Mouse (Mus musculus) heart, embryonic 16.5 days (tissue): ENCODE results near the gene Adgrg2. TPM values are rescaled to one million over a fixed set of nuclear protein-coding genes. Genes with fewer than 3 reads are reported as not detected.
A peak's percentile ranks its signal among the peaks of the same experiment; 100 is the strongest.

Experiments used
- ATAC-seq: fragments of 200-750 bp; cut with Nextera tagmentation; replicated peaks from 2 replicates; pipeline ENCODE4 v1.8.0; 2017; ENCODE audit warnings: moderate number of reproducible peaks; ENCODE audit not compliant: insufficient read depth, low FRiP score; ENCODE audit errors: extremely low read depth
- H3K27ac ChIP-seq: fragments of 300-500 bp; sonication (generic); 2 replicates; pipeline ENCODE4 v1.5.1; 2014; ENCODE audit warnings: mild to moderate bottlenecking, low read length, control low read depth, moderate library complexity
- H3K27me3 ChIP-seq: fragments of 300-500 bp; sonication (generic); 2 replicates; pipeline ENCODE4 v1.6.1; 2014; ENCODE audit warnings: low read length, mixed read lengths; ENCODE audit not compliant: control insufficient read depth, insufficient read depth
- H3K36me3 ChIP-seq: fragments of 300-500 bp; sonication (generic); 2 replicates; pipeline ENCODE4 v1.6.1; 2014; ENCODE audit not compliant: control insufficient read depth, insufficient read depth
- H3K4me1 ChIP-seq: fragments of 300-500 bp; sonication (generic); 2 replicates; pipeline ENCODE4 v1.6.1; 2014; ENCODE audit warnings: low read length, mixed read lengths; ENCODE audit not compliant: control insufficient read depth, insufficient read depth
- H3K4me2 ChIP-seq: fragments of 300-500 bp; sonication (generic); 2 replicates; pipeline ENCODE4 v1.6.1; 2014; ENCODE audit warnings: low read depth, mild to moderate bottlenecking, control low read depth, low read length
- H3K4me3 ChIP-seq: fragments of 300-500 bp; sonication (generic); 2 replicates; pipeline ENCODE4 v1.5.1; 2014; ENCODE audit warnings: mild to moderate bottlenecking, control low read depth, low read length
- H3K9ac ChIP-seq: fragments of 300-500 bp; sonication (generic); 2 replicates; pipeline ENCODE4 v1.6.1; 2014; ENCODE audit warnings: low read length, control low read depth
- H3K9me3 ChIP-seq: fragments of 300-500 bp; sonication (generic); replicated peaks from 2 replicates; pipeline ENCODE4 v1.6.1; 2016; ENCODE audit warnings: low read length; ENCODE audit not compliant: control insufficient read depth
- WGBS: fragments of 180-500 bp; shearing (Covaris S2); extraction: QIAGEN DNeasy Blood & Tissue Kit; methylation state at CpG from one replicate; pipeline ENCODE4 v1.1.7; 2014; 5-methylcytosine and 5-hydroxymethylcytosine counted together
- polyA plus RNA-seq: library from polyadenylated mRNA; unstranded; fragments of >200 nt; fragmentation: Nextera tagmentation; extraction: Ambion mirVana; gene quantifications from 2 replicates; pipeline ENCODE4 v1.2.1, GENCODE M21; 2015

Gene Adgrg2
- 0.99 and 1.8 TPM in 2 replicates for polyA plus RNA-seq

GRCm38 (mm10) chrX:160390464-160390956 is at the start of gene Adgrg2:
Gene Adgrg2, plus strand, starts transcription at chrX:160390690.
- H3K9ac ChIP-seq, result peak within 1 kb of the TSS; percentile 51
- no peak; the same call in 1 of the 2 replicates for ATAC-seq
- no peaks in the 10 kb centered on the region for H3K9me3 ChIP-seq
- peak within 1 kb of the TSS; percentile 62 for H3K4me2 ChIP-seq
- H3K4me3 ChIP-seq, result peak within 1 kb of the TSS; percentile 54
- H3K27me3 ChIP-seq, result 0 out of 2 replicates have a peak, but pooled peaks cover 3% of the 10 kb centered on the region
- H3K27ac ChIP-seq, result no peak within 1 kb of the TSS
- no peaks in the 10 kb centered on the region for H3K4me1 ChIP-seq
- WGBS, result 13% methylated on average over 40 of the region's 42 CpGs
- no peaks in the 10 kb centered on the region for H3K36me3 ChIP-seq

- no peak overlapping the region for H3K4me2 ChIP-seq
- no peaks in the 10 kb centered on the region for H3K36me3 ChIP-seq
- no peaks in the 10 kb centered on the region for H3K9me3 ChIP-seq
- 65% methylated on average over 7 of the region's 7 CpGs for WGBS
- H3K9ac ChIP-seq, result no peak overlapping the region
- ATAC-seq, result no peak
- no peak overlapping the region for H3K27ac ChIP-seq
- no peak overlapping the region for H3K4me3 ChIP-seq
- no peaks in the 10 kb centered on the region for H3K27me3 ChIP-seq
- no peaks in the 10 kb centered on the region for H3K4me1 ChIP-seq
These were observed 39.5 kb upstream of the Adgrg2 start for GRCm38 (mm10) chrX:160350995-160351394.

GRCm38 (mm10) chrX:160351967-160352677 is 38.4 kb upstream of the Adgrg2 start:
- no peak for ATAC-seq
- H3K27me3 ChIP-seq, result no peaks in the 10 kb centered on the region
- no peak overlapping the region for H3K27ac ChIP-seq
- H3K9me3 ChIP-seq, result no peaks in the 10 kb centered on the region
- H3K4me2 ChIP-seq, result no peak overlapping the region
- H3K4me1 ChIP-seq, result no peaks in the 10 kb centered on the region
- no peaks in the 10 kb centered on the region for H3K36me3 ChIP-seq
- WGBS, result 44% methylated on average over 1 of the region's 1 CpGs
- H3K4me3 ChIP-seq, result no peak overlapping the region
- no peak overlapping the region for H3K9ac ChIP-seq

- 74% methylated on average over 6 of the region's 6 CpGs for WGBS
- Histone ChIP-seq H3K4me1 (no peaks in the 10 kb centered on the region), H3K4me3 (no peak overlapping the region), H3K4me2 (no peak overlapping the region), H3K36me3 (no peaks in the 10 kb centered on the region), H3K27me3 (no peaks in the 10 kb centered on the region), H3K9me3 (no peaks in the 10 kb centered on the region; the same call in 1 of the 2 replicates), H3K27ac (no peak overlapping the region), H3K9ac (no peak overlapping the region)
- no peak for ATAC-seq
These were observed 5.6 kb upstream of the Adgrg2 start for GRCm38 (mm10) chrX:160384748-160385501.

GRCm38 (mm10) chrX:160385502-160385772 is 5.1 kb upstream of the Adgrg2 start:
- Histone ChIP-seq H3K27me3 (no peaks in the 10 kb centered on the region), H3K4me3 (no peak overlapping the region), H3K4me1 (no peaks in the 10 kb centered on the region), H3K9ac (no peak overlapping the region), H3K4me2 (no peak overlapping the region), H3K9me3 (no peaks in the 10 kb centered on the region; the same call in 1 of the 2 replicates), H3K27ac (no peak overlapping the region), H3K36me3 (no peaks in the 10 kb centered on the region)
- ATAC-seq, result no peak
- 74% methylated on average over 1 of the region's 1 CpGs for WGBS

- Histone ChIP-seq H3K9me3 (no peaks in the 10 kb centered on the region), H3K4me2 (no peak overlapping the region), H3K27ac (no peak overlapping the region), H3K4me1 (no peaks in the 10 kb centered on the region), H3K9ac (no peak overlapping the region), H3K4me3 (no peak overlapping the region), H3K36me3 (no peaks in the 10 kb centered on the region), H3K27me3 (no peaks in the 10 kb centered on the region)
- no peak for ATAC-seq
- 82% methylated on average over 4 of the region's 4 CpGs for WGBS
These were observed 22.5 kb downstream of the Adgrg2 start for GRCm38 (mm10) chrX:160412930-160413453.

GRCm38 (mm10) chrX:160413881-160414395 is 23.4 kb downstream of the Adgrg2 start:
- H3K4me2 ChIP-seq, result no peak overlapping the region
- no peaks in the 10 kb centered on the region for H3K36me3 ChIP-seq
- H3K9me3 ChIP-seq, result no peaks in the 10 kb centered on the region
- H3K4me1 ChIP-seq, result no peaks in the 10 kb centered on the region
- no peak overlapping the region for H3K9ac ChIP-seq
- no peak overlapping the region for H3K27ac ChIP-seq
- 80% methylated on average over 7 of the region's 7 CpGs for WGBS
- no peak for ATAC-seq
- H3K4me3 ChIP-seq, result no peak overlapping the region
- H3K27me3 ChIP-seq, result no peaks in the 10 kb centered on the region

GRCm38 (mm10) chrX:160418397-160418796 is 27.9 kb downstream of the Adgrg2 start:
- H3K4me3 ChIP-seq, result no peak overlapping the region
- ATAC-seq, result no peak
- H3K36me3 ChIP-seq, result no peaks in the 10 kb centered on the region
- no peak overlapping the region for H3K4me2 ChIP-seq
- WGBS, result 55% methylated on average over 7 of the region's 7 CpGs
- no peak overlapping the region for H3K9ac ChIP-seq
- no peak overlapping the region for H3K27ac ChIP-seq
- no peaks in the 10 kb centered on the region for H3K27me3 ChIP-seq
- H3K4me1 ChIP-seq, result no peaks in the 10 kb centered on the region
- H3K9me3 ChIP-seq, result no peaks in the 10 kb centered on the region

- 0 out of 2 replicates have a peak, but pooled peaks have one; percentile 32 for ATAC-seq
These were observed 33.2 kb downstream of the Adgrg2 start for GRCm38 (mm10) chrX:160423737-160424136.

More at GRCm38 (mm10) chrX:160423737-160424136, 33.2 kb downstream of the Adgrg2 start:
- Histone ChIP-seq H3K4me3 (no peak overlapping the region), H3K36me3 (no peaks in the 10 kb centered on the region), H3K9ac (no peak overlapping the region), H3K4me2 (no peak overlapping the region), H3K27ac (no peak overlapping the region), H3K4me1 (no peaks in the 10 kb centered on the region), H3K27me3 (no peaks in the 10 kb centered on the region), H3K9me3 (no peaks in the 10 kb centered on the region)
- 78% methylated on average over 1 of the region's 1 CpGs for WGBS
